Mouse (Mus musculus): ENCODE results near the gene Nid1. TPM values are rescaled to one million over a fixed set of nuclear protein-coding genes. Genes with fewer than 3 reads are reported as not detected.

The Nid1 gene
- total RNA-seq, 1 experiment from 2014 or later = 0.45 TPM

DNA sequence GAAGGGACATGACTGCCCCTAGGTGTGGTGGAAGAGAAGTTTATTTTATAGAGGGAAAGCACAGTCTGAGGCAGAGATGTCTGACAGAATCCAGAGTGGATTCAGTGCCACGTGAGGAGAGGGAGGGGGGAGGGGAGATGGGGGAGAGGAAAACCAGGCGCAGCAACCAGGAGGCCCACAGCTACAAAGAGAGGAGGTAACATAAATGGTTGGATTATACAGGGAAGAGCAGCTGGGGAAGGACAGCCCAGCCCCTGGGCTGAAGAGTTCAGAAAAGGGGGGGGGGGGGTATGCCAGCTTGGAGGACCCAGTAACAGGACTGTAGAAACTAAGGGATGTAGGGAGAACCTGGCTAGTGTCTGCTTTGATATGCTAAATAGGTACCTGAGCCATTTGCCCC, 42.6 kb downstream of the Nid1 start:
- ATAC-seq (replicated peaks in 1 of 2; ENCODE audit: insufficient read depth in 1 of 2, low FRiP score in 2 of 2, low TSS enrichment in 1 of 2, low read depth in 1 of 2, poor library complexity in 2 of 2, severe bottlenecking in 2 of 2) = no peak

DNA sequence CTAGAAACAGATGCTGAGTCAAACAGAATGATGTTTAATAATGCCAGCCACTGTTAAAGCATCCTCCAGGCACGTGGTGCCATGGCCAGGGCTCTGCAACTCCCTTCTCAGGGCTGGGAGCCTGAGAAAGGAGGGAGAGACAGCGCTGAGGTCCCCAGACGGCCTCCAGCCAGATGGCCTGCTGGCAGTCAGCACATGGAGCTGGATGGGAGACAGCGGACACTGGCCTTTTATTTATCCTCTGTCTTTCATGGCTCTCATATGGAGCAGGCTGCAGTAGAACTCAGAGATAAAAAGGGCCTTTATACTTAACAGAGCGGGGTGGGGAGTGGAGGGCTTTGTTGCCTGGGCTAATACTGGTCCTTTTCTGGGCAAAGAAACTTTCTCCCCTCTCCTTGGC, 43.7 kb downstream of the Nid1 start:
- ATAC-seq (replicated peaks in 1 of 2; ENCODE audit: insufficient read depth in 1 of 2, low FRiP score in 2 of 2, low TSS enrichment in 1 of 2, low read depth in 1 of 2, poor library complexity in 2 of 2, severe bottlenecking in 2 of 2) = no peak

DNA sequence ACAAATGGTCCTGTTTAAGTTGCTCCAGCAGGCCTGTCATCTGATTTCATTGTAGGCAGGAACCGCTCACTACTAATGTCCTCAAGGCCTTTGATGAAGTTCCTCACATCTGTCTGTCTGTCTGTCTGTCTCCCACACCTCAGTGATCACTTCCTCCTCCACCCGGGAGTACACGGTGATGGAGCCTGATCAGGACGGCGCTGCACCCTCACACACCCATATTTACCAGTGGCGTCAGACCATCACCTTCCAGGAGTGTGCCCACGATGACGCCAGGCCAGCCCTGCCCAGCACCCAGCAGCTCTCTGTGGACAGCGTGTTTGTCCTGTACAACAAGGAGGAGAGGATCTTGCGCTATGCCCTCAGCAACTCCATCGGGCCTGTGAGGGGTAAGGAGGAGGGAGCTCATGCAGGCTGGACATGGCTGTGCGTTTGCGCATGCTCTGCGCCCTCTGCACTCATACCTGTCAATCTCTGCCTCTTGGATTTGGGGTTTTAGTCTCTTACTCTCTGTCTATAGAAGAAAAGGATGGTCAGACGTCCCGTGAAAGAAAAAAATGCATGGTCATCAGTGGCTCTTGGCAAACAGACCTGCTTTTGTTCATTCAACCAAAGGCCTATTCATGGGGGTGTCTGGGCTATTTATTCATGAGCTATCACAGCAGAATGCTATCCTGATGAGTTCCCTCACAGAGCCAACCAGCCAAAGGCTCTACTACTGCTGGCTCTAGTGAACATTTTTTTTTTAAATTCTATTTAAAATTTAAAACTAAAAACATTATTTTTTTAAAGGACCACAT, 44.7 kb downstream of the Nid1 start:
- ATAC-seq (replicated peaks in 1 of 2; ENCODE audit: insufficient read depth in 1 of 2, low FRiP score in 2 of 2, low TSS enrichment in 1 of 2, low read depth in 1 of 2, poor library complexity in 2 of 2, severe bottlenecking in 2 of 2) = no peak

DNA sequence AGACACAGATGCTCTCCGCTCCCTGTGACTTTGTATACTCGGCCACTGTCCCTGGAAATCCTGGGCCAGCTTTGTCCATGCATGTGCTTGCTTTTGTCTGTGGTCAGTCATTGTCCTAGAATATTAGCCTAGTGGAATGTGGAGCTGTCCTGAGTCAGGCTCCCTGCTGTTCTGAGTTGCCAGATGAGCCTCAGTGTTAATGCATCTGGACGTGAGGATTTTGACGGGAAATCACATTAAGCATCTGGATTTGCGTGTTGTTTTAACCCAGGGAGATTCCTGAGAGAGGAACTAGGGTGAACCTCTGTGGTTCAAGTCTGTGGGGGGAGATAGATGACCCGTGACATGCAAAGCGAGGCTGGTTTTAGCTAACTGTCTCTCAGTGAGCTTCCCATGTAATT, 47.0 kb downstream of the Nid1 start:
- ATAC-seq (replicated peaks in 1 of 2; ENCODE audit: insufficient read depth in 1 of 2, low FRiP score in 2 of 2, low TSS enrichment in 1 of 2, low read depth in 1 of 2, poor library complexity in 2 of 2, severe bottlenecking in 2 of 2) = no peak

DNA sequence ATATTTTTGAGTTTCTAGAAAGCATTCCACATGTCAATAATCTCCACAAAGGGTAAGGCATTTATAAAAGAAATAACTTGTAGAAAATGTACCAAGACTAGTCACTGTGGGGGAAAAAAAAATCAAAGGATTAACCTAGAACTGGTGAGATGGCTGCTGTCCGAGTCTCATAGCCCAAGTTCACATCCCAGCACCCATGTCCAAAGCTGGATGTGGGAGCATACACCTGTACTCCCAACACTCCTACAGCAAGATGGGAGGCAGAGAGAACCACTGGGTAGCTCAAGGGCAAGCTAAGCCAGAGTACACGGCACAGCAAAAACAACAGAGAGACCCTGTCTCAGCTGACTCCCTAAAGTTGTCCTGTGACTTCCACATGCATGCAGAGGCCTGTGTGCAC, 47.5 kb downstream of the Nid1 start:
- ATAC-seq (replicated peaks in 1 of 2; ENCODE audit: insufficient read depth in 1 of 2, low FRiP score in 2 of 2, low TSS enrichment in 1 of 2, low read depth in 1 of 2, poor library complexity in 2 of 2, severe bottlenecking in 2 of 2) = no peak

DNA sequence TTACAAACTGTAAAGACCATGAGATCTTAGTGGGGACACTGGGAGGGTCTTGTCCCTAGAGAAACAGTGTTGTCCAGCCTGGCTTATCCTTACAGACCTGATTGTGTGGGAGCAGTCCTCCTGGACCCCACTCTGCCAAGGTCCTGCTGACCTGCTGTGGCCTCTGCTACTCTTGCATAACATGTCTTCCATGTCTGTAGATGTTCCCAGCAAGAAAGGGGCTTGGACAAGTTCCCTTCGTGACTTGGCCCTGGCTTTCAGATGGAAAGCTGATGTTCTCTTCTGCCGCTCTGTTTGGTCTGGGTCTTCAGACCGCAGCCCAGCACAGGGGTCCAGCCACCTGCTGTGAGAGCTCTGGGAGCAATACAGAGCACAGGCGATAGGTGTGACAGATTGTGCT, 48.3 kb downstream of the Nid1 start:
- ATAC-seq (replicated peaks in 1 of 2; ENCODE audit: insufficient read depth in 1 of 2, low FRiP score in 2 of 2, low TSS enrichment in 1 of 2, low read depth in 1 of 2, poor library complexity in 2 of 2, severe bottlenecking in 2 of 2) = no peak

DNA sequence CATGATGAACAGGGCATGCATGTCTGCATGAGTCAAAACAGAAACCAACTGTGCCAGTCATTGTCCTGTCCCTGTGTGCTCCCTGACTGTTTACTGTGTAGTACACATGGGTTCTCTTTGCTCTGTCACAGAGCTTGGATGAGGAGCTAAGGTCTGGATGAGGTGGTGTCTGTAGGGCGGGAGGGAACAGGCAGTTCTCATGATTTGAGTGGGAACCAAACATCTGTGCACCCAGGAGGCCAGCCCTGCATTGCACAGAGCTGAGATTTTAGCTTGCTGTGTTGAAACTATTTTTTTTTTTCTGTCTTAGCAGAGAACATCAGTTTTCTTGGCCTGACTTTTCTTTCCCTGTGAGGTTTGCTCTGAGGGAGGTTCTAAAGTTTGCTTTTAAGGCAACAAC, 50.5 kb downstream of the Nid1 start:
- no peak for ATAC-seq (replicated peaks in 1 of 2; ENCODE audit: insufficient read depth in 1 of 2, low FRiP score in 2 of 2, low TSS enrichment in 1 of 2, low read depth in 1 of 2, poor library complexity in 2 of 2, severe bottlenecking in 2 of 2)

DNA sequence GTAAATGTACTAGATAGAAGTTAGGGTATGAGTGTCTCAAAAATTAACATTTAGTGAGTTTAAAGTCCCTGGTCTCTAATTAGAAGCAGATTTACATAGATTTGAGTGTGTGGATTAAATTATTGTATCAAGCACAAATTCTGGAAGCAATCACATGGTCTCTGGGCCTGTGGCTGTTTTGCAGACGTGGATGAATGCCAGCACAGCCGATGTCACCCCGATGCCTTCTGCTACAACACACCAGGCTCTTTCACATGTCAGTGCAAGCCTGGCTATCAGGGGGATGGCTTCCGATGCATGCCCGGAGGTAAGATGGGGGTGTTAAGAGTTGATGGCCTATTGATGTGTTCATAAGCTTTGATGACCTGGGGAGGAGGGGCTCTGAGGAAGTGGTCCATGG, 52.5 kb downstream of the Nid1 start:
- no peak for ATAC-seq (replicated peaks in 1 of 2; ENCODE audit: insufficient read depth in 1 of 2, low FRiP score in 2 of 2, low TSS enrichment in 1 of 2, low read depth in 1 of 2, poor library complexity in 2 of 2, severe bottlenecking in 2 of 2)

DNA sequence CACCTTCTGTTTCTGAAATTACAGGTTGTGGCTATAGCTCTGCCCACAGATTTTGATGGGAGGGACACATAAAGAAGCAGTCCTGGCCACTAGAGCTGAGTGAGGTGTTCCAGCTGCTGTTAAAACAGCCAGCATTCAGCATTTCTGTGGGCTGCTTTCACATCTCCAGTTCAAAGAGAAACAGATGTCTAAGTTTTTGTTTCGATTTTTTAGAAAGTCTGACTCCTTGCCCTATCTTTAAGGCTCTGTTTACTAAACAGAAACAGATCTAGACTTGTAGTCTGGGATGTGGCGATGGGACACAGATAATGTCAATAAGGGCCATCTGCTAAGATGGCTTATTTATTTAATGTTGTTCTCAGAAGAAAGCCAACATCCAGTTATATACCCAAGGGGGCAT, 54.8 kb downstream of the Nid1 start:
- no peak for ATAC-seq (replicated peaks in 1 of 2; ENCODE audit: insufficient read depth in 1 of 2, low FRiP score in 2 of 2, low TSS enrichment in 1 of 2, low read depth in 1 of 2, poor library complexity in 2 of 2, severe bottlenecking in 2 of 2)

DNA sequence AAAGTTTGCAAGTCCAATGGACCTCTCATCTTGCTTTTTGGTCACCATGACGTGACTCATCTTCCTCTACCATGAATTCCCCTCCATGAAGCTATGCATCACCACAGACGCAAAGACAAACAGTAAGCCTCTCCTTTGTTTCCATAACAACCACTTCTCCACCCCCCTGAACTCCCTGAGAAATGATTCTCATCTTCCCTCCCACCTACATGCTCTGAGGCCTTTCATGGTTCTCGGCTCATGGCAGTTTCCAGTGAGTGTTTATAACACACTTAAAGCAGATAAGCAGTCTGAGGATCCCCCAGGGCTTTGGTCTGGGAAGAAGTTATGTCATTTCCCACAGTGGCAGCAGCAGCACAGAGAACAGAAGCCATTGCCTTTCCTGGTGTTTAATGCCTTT, 56.2 kb downstream of the Nid1 start:
- ATAC-seq (replicated peaks in 1 of 2; ENCODE audit: insufficient read depth in 1 of 2, low FRiP score in 2 of 2, low TSS enrichment in 1 of 2, low read depth in 1 of 2, poor library complexity in 2 of 2, severe bottlenecking in 2 of 2) = no peak

DNA sequence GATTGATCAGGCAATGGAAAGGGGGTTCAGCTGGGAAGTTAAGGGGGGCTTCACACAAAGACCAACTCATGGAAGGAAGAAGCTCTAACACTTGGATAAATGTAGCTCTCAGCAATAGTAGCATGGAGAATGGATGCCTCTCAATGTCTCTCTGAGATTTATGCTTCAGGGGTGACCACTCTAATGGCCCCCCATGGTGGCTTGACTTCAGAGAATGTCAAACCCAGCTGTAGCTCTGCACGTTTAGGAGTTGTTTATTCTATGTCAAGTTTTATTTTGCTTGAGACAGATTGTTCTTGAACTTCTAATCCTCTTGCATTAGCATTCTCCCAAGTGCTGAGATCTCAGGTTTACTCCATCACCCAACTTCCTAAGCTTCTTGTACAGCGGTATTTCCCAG, 60.7 kb downstream of the Nid1 start:
- no peak for ATAC-seq (replicated peaks in 1 of 2; ENCODE audit: insufficient read depth in 1 of 2, low FRiP score in 2 of 2, low TSS enrichment in 1 of 2, low read depth in 1 of 2, poor library complexity in 2 of 2, severe bottlenecking in 2 of 2)

DNA sequence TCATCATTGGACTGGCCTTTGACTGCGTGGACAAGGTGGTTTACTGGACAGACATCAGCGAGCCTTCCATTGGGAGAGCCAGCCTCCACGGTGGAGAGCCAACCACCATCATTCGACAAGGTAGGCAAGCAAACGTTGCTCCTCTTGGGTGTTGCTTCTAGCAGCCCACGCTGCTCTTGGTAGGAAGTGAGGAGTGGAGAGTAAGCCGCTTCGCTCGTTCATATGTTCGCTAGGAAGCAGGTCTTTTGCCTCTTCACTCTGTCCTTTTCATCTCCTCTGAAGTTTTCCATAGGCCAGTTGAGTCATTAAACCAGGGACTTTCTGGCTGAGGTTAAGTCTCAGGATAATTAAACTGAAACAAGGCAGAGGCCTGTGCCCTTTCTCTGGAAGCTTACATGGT, 65.1 kb downstream of the Nid1 start:
- no peak for ATAC-seq (replicated peaks in 1 of 2; ENCODE audit: insufficient read depth in 1 of 2, low FRiP score in 2 of 2, low TSS enrichment in 1 of 2, low read depth in 1 of 2, poor library complexity in 2 of 2, severe bottlenecking in 2 of 2)

DNA sequence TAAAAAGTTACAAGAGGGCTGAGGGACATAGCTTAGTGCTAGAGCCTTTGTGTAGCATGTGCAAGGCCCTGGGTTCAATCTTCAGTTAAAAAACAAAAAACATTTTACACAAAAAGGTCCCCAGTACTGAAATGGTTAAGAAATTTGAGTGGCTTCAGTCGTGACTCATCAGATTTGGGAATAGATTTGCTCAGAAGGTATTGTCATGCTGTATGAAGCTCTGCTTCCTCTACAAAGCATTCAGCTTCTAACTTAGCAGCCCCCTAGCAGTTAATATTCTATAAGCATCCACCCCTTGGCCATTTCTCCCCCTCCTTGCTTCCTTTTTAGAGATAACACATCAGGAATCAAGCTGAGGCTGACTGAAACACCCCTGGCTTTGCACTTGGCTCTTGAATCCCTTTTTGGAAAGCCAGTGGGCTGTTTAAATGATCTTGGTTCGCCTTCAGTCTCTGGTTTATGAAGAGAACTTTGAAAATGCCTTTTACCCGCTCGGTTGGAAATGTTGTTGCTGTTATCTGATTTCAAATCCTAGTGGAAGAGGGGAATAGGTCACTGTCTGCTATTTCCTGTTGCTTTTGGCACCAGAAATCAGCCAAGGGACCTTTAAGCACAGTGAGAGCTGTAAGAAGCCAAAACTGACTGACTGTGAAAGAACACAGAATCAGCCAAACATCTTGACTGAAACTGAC, 66.5 kb downstream of the Nid1 start:
- no peak for ATAC-seq (replicated peaks in 1 of 2; ENCODE audit: insufficient read depth in 1 of 2, low FRiP score in 2 of 2, low TSS enrichment in 1 of 2, low read depth in 1 of 2, poor library complexity in 2 of 2, severe bottlenecking in 2 of 2)

DNA sequence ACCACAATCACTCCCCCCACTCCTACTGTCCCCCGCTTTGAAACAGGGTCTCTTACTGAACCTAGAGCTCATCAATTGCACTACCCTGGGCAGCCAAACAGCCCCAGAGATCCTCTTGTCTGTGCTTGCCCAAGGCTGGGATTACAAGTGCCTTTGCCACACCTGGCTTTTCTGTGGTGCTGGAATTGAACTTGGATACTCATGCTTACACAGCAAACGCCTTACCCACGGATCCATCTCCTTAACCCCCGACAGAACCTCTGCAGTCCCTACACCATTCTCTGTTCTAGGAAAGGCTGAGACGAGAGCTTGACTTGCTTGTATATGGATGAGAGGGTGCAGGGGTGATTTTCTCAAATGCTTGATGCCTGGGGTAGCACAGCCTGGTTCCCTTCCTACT, 67.7 kb downstream of the Nid1 start:
- ATAC-seq (replicated peaks in 1 of 2; ENCODE audit: insufficient read depth in 1 of 2, low FRiP score in 2 of 2, low TSS enrichment in 1 of 2, low read depth in 1 of 2, poor library complexity in 2 of 2, severe bottlenecking in 2 of 2) = no peak

DNA sequence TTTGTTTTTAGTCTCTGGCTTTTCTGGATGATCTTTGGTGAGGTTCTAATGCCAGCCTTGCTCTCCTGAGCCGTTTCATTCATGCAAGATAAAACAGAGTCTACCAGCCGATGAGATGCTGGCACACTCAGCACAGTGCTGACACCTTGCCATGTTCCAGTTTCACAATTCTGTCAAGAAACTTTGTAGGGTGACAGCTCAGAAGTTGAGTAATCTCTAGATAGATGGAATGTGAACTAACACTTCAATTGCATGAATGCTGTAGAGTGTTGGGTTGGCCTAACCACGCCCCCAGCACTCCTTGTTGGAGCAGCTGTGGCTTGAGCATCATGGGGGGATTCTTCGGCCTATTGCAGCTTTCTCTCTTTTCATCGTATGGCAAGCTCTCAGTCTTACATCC, 69.2 kb downstream of the Nid1 start:
- no peak for ATAC-seq (replicated peaks in 1 of 2; ENCODE audit: insufficient read depth in 1 of 2, low FRiP score in 2 of 2, low TSS enrichment in 1 of 2, low read depth in 1 of 2, poor library complexity in 2 of 2, severe bottlenecking in 2 of 2)

DNA sequence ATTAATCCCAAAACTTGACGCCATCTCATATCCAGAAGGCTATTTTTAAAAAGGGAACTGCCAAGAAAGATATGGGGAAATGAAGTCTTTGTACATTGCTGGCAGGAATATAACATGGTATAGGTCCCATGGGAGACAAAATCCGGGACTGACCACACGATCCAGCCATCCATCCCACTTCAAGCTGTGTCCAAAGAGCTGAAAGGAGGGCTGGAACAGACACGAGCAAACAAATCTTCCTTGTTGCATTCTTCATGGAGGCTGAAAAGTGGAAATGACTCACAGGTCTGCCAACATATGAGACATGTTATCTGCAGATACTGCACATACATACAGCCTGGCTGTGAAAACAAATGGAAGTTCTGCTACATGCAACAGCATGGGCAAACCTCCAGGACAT, 77.5 kb downstream of the Nid1 start:
- no peak for ATAC-seq (replicated peaks in 1 of 2; ENCODE audit: insufficient read depth in 1 of 2, low FRiP score in 2 of 2, low TSS enrichment in 1 of 2, low read depth in 1 of 2, poor library complexity in 2 of 2, severe bottlenecking in 2 of 2)

DNA sequence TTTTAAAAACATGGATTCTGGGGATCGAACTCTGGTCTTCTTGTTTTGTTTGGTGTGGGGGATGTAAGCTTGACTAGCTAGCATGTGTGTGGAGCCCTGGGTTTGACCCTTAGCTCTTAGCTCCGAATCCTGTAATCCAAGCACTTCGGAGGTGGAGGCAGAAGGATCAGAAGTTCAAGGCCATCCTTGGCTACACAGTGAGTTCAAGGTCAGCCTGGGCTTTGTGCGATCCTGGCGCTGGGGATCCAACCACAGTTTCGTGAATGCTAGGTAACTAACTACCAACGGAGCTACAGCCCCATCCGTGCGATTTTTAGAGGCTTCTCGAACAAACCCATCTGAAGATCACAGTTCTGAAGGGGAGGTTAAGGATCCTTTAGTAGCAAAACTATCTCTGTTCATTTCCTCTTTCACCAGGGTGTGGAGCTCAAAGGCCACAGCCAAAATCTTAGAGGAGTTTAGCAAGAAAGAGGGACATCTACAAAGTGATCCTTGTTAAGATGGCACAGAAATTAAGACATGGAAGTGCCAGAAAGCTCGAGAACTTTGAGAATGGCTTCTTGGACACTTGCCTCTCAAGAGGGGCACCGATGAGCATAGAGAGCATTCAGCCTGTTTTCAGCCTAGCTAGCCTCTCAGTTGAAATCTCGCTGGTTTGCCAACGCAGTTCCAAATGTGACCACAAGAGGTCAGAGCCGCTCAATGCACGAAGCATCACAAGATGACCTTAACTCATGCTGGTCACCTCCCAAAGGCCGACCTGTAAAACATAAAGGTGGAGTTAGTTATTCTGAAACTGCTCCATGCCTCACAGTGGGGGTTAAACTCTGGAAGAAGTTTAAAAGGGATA, 79.2 kb downstream of the Nid1 start:
- peak; percentile 74 to 89 for ATAC-seq (replicated peaks in 1 of 2; ENCODE audit: insufficient read depth in 1 of 2, low FRiP score in 2 of 2, low TSS enrichment in 1 of 2, low read depth in 1 of 2, poor library complexity in 2 of 2, severe bottlenecking in 2 of 2)

DNA sequence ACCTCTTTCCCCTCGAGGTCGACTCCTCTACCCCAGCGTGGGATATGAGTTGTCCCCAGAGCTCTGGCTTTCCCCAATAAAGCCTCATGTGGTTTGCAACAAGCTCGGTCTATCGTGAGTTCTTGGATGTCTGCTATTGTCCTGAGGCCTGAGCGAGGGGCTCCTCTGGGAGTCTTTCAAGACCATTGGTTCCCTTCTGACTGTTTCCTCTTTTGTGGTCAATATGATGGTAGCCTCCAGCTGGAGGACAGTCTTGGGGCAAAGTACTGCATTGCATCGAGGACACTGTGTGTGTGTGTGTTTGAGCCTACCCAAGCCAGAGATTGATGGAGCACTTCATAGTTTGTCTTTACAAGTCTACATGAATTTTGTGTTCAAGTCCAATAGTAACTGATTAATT, 80.8 kb downstream of the Nid1 start:
- ATAC-seq (replicated peaks in 1 of 2; ENCODE audit: insufficient read depth in 1 of 2, low FRiP score in 2 of 2, low TSS enrichment in 1 of 2, low read depth in 1 of 2, poor library complexity in 2 of 2, severe bottlenecking in 2 of 2) = no peak; a peak in 1 of 4 replicates
